In genomic region chr14:120302913-120303548, GRCm38 (mm10) we compare ENCODE assay signal across 8 mouse cellular contexts. TPM values are rescaled to one million over a fixed set of nuclear protein-coding genes. Genes with fewer than 3 reads are reported as not detected.
DNase-seq lines count a peak whose midpoint lies in the region; ATAC-seq and TF ChIP-seq lines count a peak whose summit lies in the region.
"Had no signal": no experiment of that assay in that cellular context is flagged by ENCODE, and none has a peak within 500 bp of the region (broad histone marks: within the 10 kb centered on the region; RNA-seq: fewer than 3 reads in every experiment).

No protein-coding gene starts in this region.

- no peak for TF ChIP-seq POLR2A in ES-Bruce4 (IDR thresholded peaks at IDR 0.05; ENCODE audit: insufficient read depth, low read length)

- peaks cover 3% of the 10 kb centered on the region for H3K4me1 ChIP-seq in ES-Bruce4 (ENCODE audit: control insufficient read depth, insufficient read depth, low read length)
- peaks cover 42% of the 10 kb centered on the region for H3K4me1 ChIP-seq in intestine, embryonic 15.5 days (replicated peaks)

- WGBS in intestine, embryonic 15.5 days = 24% methylated on average over 6 of the region's 6 CpGs

- TF ChIP-seq CTCF in ES-Bruce4 (IDR thresholded peaks at IDR 0.05; ENCODE audit: low read depth, low read length) = no peak

- no peak overlapping the region for H3K4me3 ChIP-seq in ES-Bruce4 (ENCODE audit: low read depth, low read length)
- H3K4me3 ChIP-seq in intestine, embryonic 15.5 days (replicated peaks) = no peak overlapping the region
- H3K4me3 ChIP-seq: neural tube, embryonic 12.5 days had no signal

- peak overlapping the region; percentile 68 for H3K27ac ChIP-seq in ES-Bruce4 (ENCODE audit: insufficient read depth, low read length)
- H3K27ac ChIP-seq in intestine, embryonic 15.5 days = peak overlapping the region; percentile 32; the same call in 1 of the 2 replicates
- H3K27ac ChIP-seq: neural tube, embryonic 12.5 days had no signal

- H3K27me3 ChIP-seq in ES-Bruce4 (ENCODE audit: control insufficient read depth, insufficient read depth, low read length, poor library complexity, severe bottlenecking) = no peaks in the 10 kb centered on the region
- H3K27me3 ChIP-seq in intestine, embryonic 15.5 days (replicated peaks) = no peaks in the 10 kb centered on the region
- H3K27me3 ChIP-seq: neural tube, embryonic 12.5 days had no signal

- no peaks in the 10 kb centered on the region for H3K9me3 ChIP-seq in ES-Bruce4 (replicated peaks; ENCODE audit: control insufficient read depth, insufficient read depth, low read length, poor library complexity, severe bottlenecking)
- H3K9me3 ChIP-seq in intestine, embryonic 15.5 days = no peaks in the 10 kb centered on the region
- H3K9me3 ChIP-seq: neural tube, embryonic 12.5 days had no signal

- TF ChIP-seq EP300 in ES-Bruce4 (IDR thresholded peaks at IDR 0.05; ENCODE audit: insufficient read depth, low read depth, low read length) = 0 out of 2 replicates have a peak, but pooled peaks have one; percentile 43

- peak; percentile 26; the same call in 1 of the 2 replicates for ATAC-seq in intestine, embryonic 15.5 days
- ATAC-seq in megakaryocyte progenitor cell, adult 5-6 weeks (replicated peaks; ENCODE audit: poor library complexity) = peak; percentile 64
- ATAC-seq in activated CD4-positive, CD25-positive, alpha-beta regulatory T cell, adult 4 months = no peak

- H3K36me3 ChIP-seq in ES-Bruce4 (ENCODE audit: control insufficient read depth, insufficient read depth, low read length, poor library complexity, severe bottlenecking) = no peaks in the 10 kb centered on the region
- H3K36me3 ChIP-seq in intestine, embryonic 15.5 days = no peaks in the 10 kb centered on the region
- H3K36me3 ChIP-seq: neural tube, embryonic 12.5 days had no signal

- peak overlapping the region; percentile 2; the same call in 1 of the 2 replicates for H3K4me2 ChIP-seq in intestine, embryonic 15.5 days (replicated peaks)
- H3K4me2 ChIP-seq: neural tube, embryonic 12.5 days had no signal

- 0 out of 2 replicates have a peak overlapping the region, but pooled peaks have one; percentile 8 for H3K9ac ChIP-seq in ES-Bruce4 (ENCODE audit: low read depth, poor library complexity, severe bottlenecking)
- H3K9ac ChIP-seq in intestine, embryonic 15.5 days = no peak overlapping the region
- H3K9ac ChIP-seq: neural tube, embryonic 12.5 days had no signal

- peak; percentile 41 for DNase-seq in 416B (ENCODE audit: low read depth)
- DNase-seq in cerebellum, postnatal 14 days = peak; percentile 50 to 57
- DNase-seq in right cerebral cortex, postnatal 4 days = no peak

RNA-seq across cellular contexts. Expression of gene Mbnl2, which starts 27.6 kb away (rescaled TPM):
- 61.8 and 65.4 TPM in 2 replicates for polyA plus RNA-seq in ES-Bruce4 (2011; ENCODE audit: insufficient read depth, insufficient read length, low read depth, missing spikeins)
- 105 and 111 TPM in 2 replicates for polyA plus RNA-seq in intestine, embryonic 15.5 days (2015; fragmentation: Nextera tagmentation; extraction: Ambion mirVana)
- total RNA-seq in megakaryocyte progenitor cell, adult 5-6 weeks (2015) = 94.4 and 97.8 TPM in 2 replicates
- total RNA-seq in megakaryocyte progenitor cell, adult 5-6 weeks (2017) = 63.2 and 70.4 TPM in 2 replicates
- 10 to 100 TPM; 44.6 to 46.0 TPM for polyA plus RNA-seq in activated CD4-positive, CD25-positive, alpha-beta regulatory T cell, adult 4 months (2017; shearing (Covaris generic))
